Mouse (Mus musculus) thymus, adult 2 months (tissue): ENCODE data around the gene Bphl. TPM values are rescaled to one million over a fixed set of nuclear protein-coding genes. Genes with fewer than 3 reads are reported as not detected.

Experiments
- DNase-seq: peaks from one replicate; pipeline ENCODE4 v3.0.0; 2021
- H3K27ac ChIP-seq: fragments of 200-500 bp; 2 replicates; pipeline ENCODE4 v1.5.1; 2012; ENCODE audit warnings: low read length, control low read depth; ENCODE audit not compliant: control insufficient read depth, insufficient read depth
- H3K27me3 ChIP-seq: fragments of 200-500 bp; 2 replicates; pipeline ENCODE4 v1.6.1; 2012; ENCODE audit warnings: mild to moderate bottlenecking, low read length, moderate library complexity, mixed read lengths; ENCODE audit not compliant: control insufficient read depth, insufficient read depth
- H3K36me3 ChIP-seq: fragments of 200-500 bp; 2 replicates; pipeline ENCODE4 v1.6.1; 2012; ENCODE audit warnings: mild to moderate bottlenecking, low read length, moderate library complexity; ENCODE audit not compliant: control insufficient read depth, insufficient read depth
- H3K4me1 ChIP-seq: fragments of 200-500 bp; replicated peaks from 2 replicates; pipeline ENCODE4 v1.6.1; 2012; ENCODE audit warnings: low read length; ENCODE audit not compliant: control insufficient read depth, insufficient read depth
- H3K4me3 ChIP-seq: fragments of 200-500 bp; 2 replicates; pipeline ENCODE4 v1.5.1; 2012; ENCODE audit warnings: mild to moderate bottlenecking, low read length, control low read depth, moderate library complexity; ENCODE audit not compliant: control insufficient read depth, insufficient read depth
- CTCF ChIP-seq: fragments of 200-500 bp; IDR thresholded peaks from 2 replicates; pipeline ENCODE4 v1.5.1; 2012; ENCODE audit warnings: mild to moderate bottlenecking, control low read depth, low read length, moderate library complexity, borderline replicate concordance; ENCODE audit not compliant: control insufficient read depth, poor library complexity, insufficient read depth; ENCODE audit errors: extremely low read depth
- POLR2A ChIP-seq: fragments of 200-500 bp; IDR thresholded peaks from 2 replicates; pipeline ENCODE4 v1.6.1; 2012; ENCODE audit warnings: mild to moderate bottlenecking, low read length, control low read depth, moderate library complexity; ENCODE audit not compliant: control insufficient read depth, poor library complexity, insufficient read depth; ENCODE audit errors: extremely low read depth
- WGBS: fragments of 180-500 bp; shearing (Covaris S2); methylation state at CpG from one replicate; pipeline ENCODE4 v1.1.7; 2018; 5-methylcytosine and 5-hydroxymethylcytosine counted together
- polyA plus RNA-seq: library from polyadenylated mRNA; depleted of rRNA; stranded (reverse); fragments of >200 nt; gene quantifications from 2 replicates; pipeline ENCODE4 v1.2.3, GENCODE M21; 2012

Bphl gene
- polyA plus RNA-seq, 1 experiment, result 24.7 TPM

DNA sequence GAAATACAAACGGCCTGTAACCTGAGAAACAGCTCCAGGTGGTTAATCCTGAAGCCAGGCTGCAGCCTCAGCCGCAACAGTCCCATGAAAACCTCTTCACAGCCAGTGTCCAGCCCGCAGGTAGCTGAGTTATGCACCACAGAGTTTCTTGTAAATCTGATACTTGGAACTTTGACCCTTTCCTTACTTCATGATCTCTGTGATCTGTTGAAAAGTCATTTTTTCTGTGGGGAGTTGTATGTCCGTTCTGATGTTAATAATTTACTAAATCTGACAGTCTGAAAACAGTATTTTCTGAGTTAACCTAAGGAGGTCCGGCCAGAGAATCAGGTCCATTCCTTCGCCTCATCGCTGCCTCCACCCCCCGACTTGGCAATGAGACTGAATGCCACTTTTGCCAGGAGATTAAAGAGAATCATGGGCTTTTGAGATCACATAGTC lies 1.5 kb downstream of the Bphl start:
- H3K4me3 ChIP-seq, result no peak overlapping the region
- no peak for DNase-seq
- TF ChIP-seq POLR2A (no peak), CTCF (no peak)
- H3K36me3 ChIP-seq, result no peaks in the 10 kb centered on the region
- H3K27me3 ChIP-seq, result no peaks in the 10 kb centered on the region
- 95% methylated on average over 8 of the region's 8 CpGs for WGBS
- H3K4me1 ChIP-seq, result peaks cover 7% of the 10 kb centered on the region
- no peak overlapping the region for H3K27ac ChIP-seq

DNA sequence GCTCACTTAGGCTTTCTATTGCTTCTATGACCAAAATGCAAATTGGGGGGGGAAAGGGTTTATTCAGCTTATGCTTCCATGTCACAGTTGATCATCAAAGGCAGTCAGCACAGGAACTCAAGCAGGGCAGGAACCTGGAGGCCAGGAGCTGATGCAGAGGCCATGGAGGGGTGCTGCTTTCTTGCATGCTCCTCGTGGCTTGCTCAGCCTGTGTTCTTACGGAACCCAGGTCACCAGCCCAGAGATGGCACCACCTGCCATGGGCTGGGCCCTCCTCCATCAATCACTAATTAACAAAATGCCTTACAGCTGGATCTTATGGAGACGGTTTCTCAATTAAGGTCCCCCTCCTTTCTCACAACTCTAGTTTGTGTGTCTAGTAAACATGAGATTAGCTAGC lies 2.7 kb downstream of the Bphl start:
- Histone ChIP-seq H3K4me1 (peaks cover 7% of the 10 kb centered on the region), H3K4me3 (no peak overlapping the region), H3K36me3 (no peaks in the 10 kb centered on the region), H3K27me3 (no peaks in the 10 kb centered on the region), H3K27ac (no peak overlapping the region)
- TF ChIP-seq CTCF (no peak), POLR2A (no peak)
- 95% methylated on average over 3 of the region's 3 CpGs for WGBS
- DNase-seq, result no peak

DNA sequence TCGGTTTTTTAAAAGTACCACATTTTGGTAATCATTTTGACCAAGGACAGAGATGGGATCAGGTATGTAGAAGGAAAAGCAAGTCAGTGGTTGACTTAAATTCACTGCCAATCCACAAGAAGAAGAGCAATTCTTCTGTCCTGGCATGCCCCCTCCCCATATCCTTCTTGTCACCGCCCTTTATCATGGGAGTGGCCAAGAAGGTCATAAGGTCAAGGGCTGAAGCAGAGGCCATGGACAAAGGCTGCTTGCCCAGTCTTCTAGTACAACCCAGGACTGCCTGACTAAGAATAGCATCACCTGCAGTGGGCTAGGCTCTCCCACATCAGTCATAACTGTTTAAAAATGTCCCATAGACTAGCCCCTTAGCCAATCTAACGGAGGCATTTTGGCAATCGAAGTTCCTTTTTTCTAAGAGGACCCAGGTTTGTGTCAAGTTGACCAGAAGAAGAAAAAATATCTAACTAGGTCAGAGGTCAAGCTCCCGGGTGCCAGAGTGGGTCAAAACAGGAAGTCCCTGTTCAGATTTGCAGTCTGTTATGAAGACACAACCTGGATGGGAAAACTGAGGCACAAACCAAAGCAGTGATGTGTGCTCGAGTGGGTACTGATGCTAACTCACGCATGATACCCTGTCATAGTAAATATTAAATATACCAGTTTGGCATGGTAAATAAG lies 6.5 kb downstream of the Bphl start:
- 0 out of 2 replicates have a peak, but pooled peaks cover 3% of the 10 kb centered on the region for H3K4me1 ChIP-seq
- no peak for DNase-seq
- H3K36me3 ChIP-seq, result no peaks in the 10 kb centered on the region
- no peak overlapping the region for H3K4me3 ChIP-seq
- H3K27me3 ChIP-seq, result no peaks in the 10 kb centered on the region
- TF ChIP-seq CTCF (no peak), POLR2A (no peak)
- H3K27ac ChIP-seq, result no peak overlapping the region
- WGBS, result 71% methylated on average over 7 of the region's 7 CpGs

DNA sequence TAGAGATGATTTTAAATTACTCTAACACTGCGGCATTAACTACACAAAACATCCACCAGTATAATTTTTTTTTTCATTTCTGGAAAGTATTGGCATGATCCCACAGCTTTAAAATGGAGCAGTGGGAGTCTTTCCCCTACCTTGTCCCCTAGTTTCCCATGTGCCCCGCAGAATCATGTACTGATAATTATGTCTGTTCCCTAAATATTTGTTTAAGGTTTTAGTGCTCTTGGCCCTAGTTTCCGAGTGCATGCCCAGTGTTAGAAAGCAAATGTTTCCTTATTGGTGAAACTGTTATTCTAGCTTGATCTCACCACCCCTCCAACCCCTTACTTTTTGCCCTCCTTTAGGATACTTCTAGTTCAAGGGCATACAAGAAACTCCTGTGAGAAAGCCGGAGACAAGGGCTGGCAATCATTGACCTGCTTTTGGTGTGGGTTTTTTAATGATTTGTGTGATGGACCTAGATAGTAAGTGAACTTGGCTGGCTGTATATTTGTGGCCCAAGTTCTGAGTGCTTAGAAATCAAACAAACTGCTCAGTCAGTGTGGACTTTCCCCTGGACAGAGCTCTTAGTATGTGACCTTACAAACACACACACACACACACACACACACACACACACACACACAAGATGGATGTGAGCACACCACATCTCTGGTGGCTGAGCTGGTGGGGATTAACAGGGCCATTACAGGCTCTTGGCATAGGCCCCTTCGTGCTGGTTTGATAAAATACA lies 8.3 kb downstream of the Bphl start:
- TF ChIP-seq POLR2A, result no peak
- TF ChIP-seq CTCF, result no peak
- no peaks in the 10 kb centered on the region; the same call in 1 of the 2 replicates for H3K27me3 ChIP-seq
- no peak for DNase-seq
- no peak overlapping the region for H3K27ac ChIP-seq
- 0 out of 2 replicates have a peak, but pooled peaks cover 4% of the 10 kb centered on the region for H3K36me3 ChIP-seq
- 0 out of 2 replicates have a peak, but pooled peaks cover 3% of the 10 kb centered on the region for H3K4me1 ChIP-seq
- H3K4me3 ChIP-seq, result no peak overlapping the region
- 78% methylated on average over 5 of the region's 5 CpGs for WGBS

- TF ChIP-seq CTCF (peak; percentile 69; the same call in 1 of the 2 replicates), POLR2A (no peak)
- 0 out of 2 replicates have a peak, but pooled peaks cover 3% of the 10 kb centered on the region for H3K4me1 ChIP-seq
- H3K4me3 ChIP-seq, result no peak overlapping the region
- whole genome bisulfite sequencing, result 46% methylated on average over 11 of the region's 11 CpGs
- peak; percentile 74 for DNase-seq
- 0 out of 2 replicates have a peak, but pooled peaks cover 4% of the 10 kb centered on the region for H3K36me3 ChIP-seq
- H3K27ac ChIP-seq, result no peak overlapping the region
- no peaks in the 10 kb centered on the region; the same call in 1 of the 2 replicates for H3K27me3 ChIP-seq
These were observed 9.1 kb downstream of the Bphl start for GRCm38 (mm10) chr13:34046421-34047012.

DNA sequence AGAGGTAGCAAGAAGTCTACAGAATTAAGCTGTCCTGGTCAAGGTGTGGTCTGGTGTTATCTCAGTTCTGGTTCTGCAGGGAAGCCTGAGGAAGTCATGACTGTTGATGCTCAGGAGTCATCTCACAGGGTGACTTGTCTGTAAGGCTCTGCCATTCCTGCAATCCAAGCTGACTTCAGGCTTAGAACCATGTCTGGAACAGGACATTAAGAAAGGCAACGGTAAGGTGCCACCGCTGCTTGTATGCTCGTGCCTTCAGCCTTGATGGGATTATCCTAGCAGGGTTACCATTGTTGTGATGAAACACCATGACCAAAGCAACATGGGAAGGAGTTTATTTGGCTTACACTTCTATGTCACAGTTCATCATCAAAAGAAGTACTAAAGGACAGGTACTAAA lies 10.1 kb downstream of the Bphl start:
- WGBS, result 97% methylated on average over 3 of the region's 3 CpGs
- H3K27ac ChIP-seq, result no peak overlapping the region
- no peaks in the 10 kb centered on the region; the same call in 1 of the 2 replicates for H3K27me3 ChIP-seq
- TF ChIP-seq CTCF (no peak), POLR2A (no peak)
- H3K36me3 ChIP-seq, result 0 out of 2 replicates have a peak, but pooled peaks cover 4% of the 10 kb centered on the region
- no peak overlapping the region for H3K4me3 ChIP-seq
- 0 out of 2 replicates have a peak, but pooled peaks cover 3% of the 10 kb centered on the region for H3K4me1 ChIP-seq
- no peak for DNase-seq
